Mouse (Mus musculus): ENCODE data around the gene Gm10837.
A peak's percentile ranks its signal among the peaks of the same experiment; 100 is the strongest.
"Not testable (repeated sequence)": the region's sequence is repeated elsewhere in the genome, so short reads cannot be mapped to it uniquely, and the experiment has no call there.

Gm10837 gene

GRCm38 (mm10) chr14:122490441-122491328 lies at the start of gene Gm10837:
Gene Gm10837 (plus strand): TSS chr14:122490586.
- DNase-seq (ENCODE audit: low spot score in 2 of 2): no peak

GRCm38 (mm10) chr14:122449601-122450495 lies 40.5 kb upstream of the Gm10837 start:
- no peak for DNase-seq (ENCODE audit: low spot score in 2 of 2)

GRCm38 (mm10) chr14:122450496-122451382 lies 39.6 kb upstream of the Gm10837 start, which contains the start of gene Gm5089:
Gene Gm5089 (minus strand): TSS chr14:122451115.
- DNase-seq (ENCODE audit: low spot score in 2 of 2): peak in 1 of 2 experiments; percentile 42

- no peak for DNase-seq (ENCODE audit: low spot score in 2 of 2)
Observed at GRCm38 (mm10) chr14:122451551-122452145, 38.7 kb upstream of the Gm10837 start.

- DNase-seq (ENCODE audit: low spot score in 2 of 2): no peak
Observed at GRCm38 (mm10) chr14:122452701-122453387, 37.5 kb upstream of the Gm10837 start.

- DNase-seq (ENCODE audit: low spot score in 2 of 2): no peak
Observed at GRCm38 (mm10) chr14:122453388-122453995, 36.9 kb upstream of the Gm10837 start.

GRCm38 (mm10) chr14:122453996-122454738 lies 36.2 kb upstream of the Gm10837 start:
- no peak for DNase-seq (ENCODE audit: low spot score in 2 of 2)

GRCm38 (mm10) chr14:122454901-122455561 lies 35.4 kb upstream of the Gm10837 start:
- DNase-seq (ENCODE audit: low spot score in 2 of 2): no peak

GRCm38 (mm10) chr14:122455562-122455958 lies 34.8 kb upstream of the Gm10837 start:
- DNase-seq (ENCODE audit: low spot score in 2 of 2): no peak

- not testable (repeated sequence) for DNase-seq (ENCODE audit: low spot score in 2 of 2)
Observed at GRCm38 (mm10) chr14:122459332-122459731, 31.1 kb upstream of the Gm10837 start.

- DNase-seq (ENCODE audit: low spot score in 2 of 2): no peak
Observed at GRCm38 (mm10) chr14:122459776-122460175, 30.6 kb upstream of the Gm10837 start.

- no peak for DNase-seq (ENCODE audit: low spot score in 2 of 2)
Observed at GRCm38 (mm10) chr14:122460226-122460625, 30.2 kb upstream of the Gm10837 start.

- DNase-seq (ENCODE audit: low spot score in 2 of 2): no peak
Observed at GRCm38 (mm10) chr14:122461500-122461899, 28.9 kb upstream of the Gm10837 start.

GRCm38 (mm10) chr14:122461966-122462365 lies 28.4 kb upstream of the Gm10837 start:
- no peak for DNase-seq (ENCODE audit: low spot score in 2 of 2)

- DNase-seq (ENCODE audit: low spot score in 2 of 2): no peak
Observed at GRCm38 (mm10) chr14:122462689-122463079, 27.7 kb upstream of the Gm10837 start.

- DNase-seq (ENCODE audit: low spot score in 2 of 2): no peak
Observed at GRCm38 (mm10) chr14:122463080-122463691, 27.2 kb upstream of the Gm10837 start.

- DNase-seq (ENCODE audit: low spot score in 2 of 2): not testable (repeated sequence)
Observed at GRCm38 (mm10) chr14:122463734-122464341, 26.5 kb upstream of the Gm10837 start.

GRCm38 (mm10) chr14:122464351-122464762 lies 26.0 kb upstream of the Gm10837 start:
- no peak for DNase-seq (ENCODE audit: low spot score in 2 of 2)
